Mouse (Mus musculus): ENCODE data around the gene U2af2.

DNA sequence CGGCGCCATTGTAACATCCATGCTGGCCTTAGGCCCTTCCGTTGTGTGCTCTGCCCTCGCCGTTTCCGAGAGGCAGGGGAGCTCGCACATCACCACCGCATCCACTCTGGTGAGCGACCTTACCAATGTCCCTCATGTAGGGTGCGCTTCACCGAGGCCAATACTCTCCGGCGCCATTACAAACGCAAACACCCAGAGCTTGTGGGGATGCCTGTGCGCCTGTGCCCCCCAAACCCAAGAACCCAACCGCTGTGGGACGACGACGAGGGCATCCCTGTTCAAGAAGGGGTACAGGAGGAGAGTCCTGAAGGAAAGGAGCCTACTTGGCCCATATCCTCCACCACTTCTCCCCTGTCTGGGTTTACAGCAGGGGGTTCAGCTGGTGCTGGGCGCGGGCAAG is 44.0 kb upstream of the U2af2 start:
- TF ChIP-seq CTCF (IDR thresholded peaks at IDR 0.05; ENCODE audit: low read depth): no peak
- TF ChIP-seq EP300 (IDR thresholded peaks at IDR 0.05; ENCODE audit: low read depth): no peak

All from liver, embryonic 14.5 days (tissue).